Mouse (Mus musculus) kidney, postnatal 10 days (tissue): ENCODE results near the gene Vkorc1l1.
"Not testable (repeated sequence)": the region's sequence is repeated elsewhere in the genome, so short reads cannot be mapped to it uniquely, and the experiment has no call there.

Experiments
- DNase-seq: peaks from one replicate; pipeline ENCODE4 v3.0.0; 2021; ENCODE audit warnings: mixed read lengths

Gene Vkorc1l1

GRCm38 (mm10) chr5:129941495-129942045 is at the start of gene Vkorc1l1:
Vkorc1l1 (plus strand) TSS chr5:129941970.
- peak; percentile 99 for DNase-seq

DNA sequence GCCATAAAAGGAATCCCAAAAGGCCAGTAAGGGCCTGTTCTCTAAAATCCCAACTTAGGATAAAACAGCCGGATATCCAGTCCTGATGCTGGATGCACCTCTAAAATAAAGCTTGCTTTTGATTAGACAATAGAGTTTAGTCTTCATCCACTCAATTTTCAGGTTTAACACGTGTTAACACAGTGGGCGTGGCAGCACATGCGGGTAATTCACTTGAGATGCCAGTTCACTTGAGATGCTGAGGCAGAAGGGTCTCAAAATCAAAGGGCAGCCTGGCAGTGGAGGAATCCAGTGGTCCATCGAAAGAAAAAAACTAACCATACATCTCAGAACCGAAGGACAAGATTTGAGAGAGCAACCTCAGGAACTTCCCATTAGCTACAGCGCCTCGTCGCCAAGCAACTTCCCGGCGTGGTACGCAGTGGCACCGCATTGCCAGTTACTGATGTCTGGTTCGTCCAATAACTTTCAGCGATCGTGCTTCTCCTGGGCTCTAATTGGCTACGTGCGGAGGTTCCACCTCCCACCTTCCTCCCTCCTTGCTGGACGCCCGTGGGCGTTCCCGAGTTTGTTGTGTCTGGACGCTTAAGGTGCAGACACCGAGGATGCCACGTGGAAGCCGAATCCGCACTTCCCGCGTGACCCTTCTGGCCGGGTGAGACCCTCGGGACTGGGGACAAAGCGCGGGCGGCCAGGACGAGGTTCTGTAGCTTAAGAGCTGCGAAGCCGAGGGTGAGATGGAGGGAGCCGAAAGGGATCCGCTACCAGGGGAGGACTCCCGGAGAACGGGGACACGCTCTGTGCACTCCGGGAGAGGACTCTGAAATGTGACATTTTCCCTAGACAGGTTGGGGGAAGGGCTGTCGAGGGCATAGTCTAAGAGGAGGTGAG is 46.3 kb upstream of the Vkorc1l1 start, which contains the start of gene Zbed5:
Gene Zbed5, plus strand, starts transcription at position 526 of the 891 bp plus-strand sequence.
- peak; percentile 91 for DNase-seq

GRCm38 (mm10) chr5:129898449-129898848 is 43.3 kb upstream of the Vkorc1l1 start, which contains the start of gene Phkg1:
Phkg1 (minus strand) TSS chr5:129898549.
- DNase-seq = no peak

- no peak for DNase-seq
These were observed 34.0 kb upstream of the Vkorc1l1 start for GRCm38 (mm10) chr5:129907775-129908174.

- DNase-seq = peak; percentile 97
These were observed 33.4 kb upstream of the Vkorc1l1 start, which contains the start of gene Nupr1l for GRCm38 (mm10) chr5:129908242-129908965. Nupr1l (plus strand) TSS chr5:129908540.

- no peak for DNase-seq
These were observed 32.6 kb upstream of the Vkorc1l1 start for GRCm38 (mm10) chr5:129909147-129909546.

- DNase-seq = no peak
These were observed 32.2 kb upstream of the Vkorc1l1 start for GRCm38 (mm10) chr5:129909591-129909990.

GRCm38 (mm10) chr5:129914024-129914423 is 27.7 kb upstream of the Vkorc1l1 start:
- DNase-seq = peak; percentile 22

GRCm38 (mm10) chr5:129915491-129915890 is 26.3 kb upstream of the Vkorc1l1 start:
- not testable (repeated sequence) for DNase-seq

DNA sequence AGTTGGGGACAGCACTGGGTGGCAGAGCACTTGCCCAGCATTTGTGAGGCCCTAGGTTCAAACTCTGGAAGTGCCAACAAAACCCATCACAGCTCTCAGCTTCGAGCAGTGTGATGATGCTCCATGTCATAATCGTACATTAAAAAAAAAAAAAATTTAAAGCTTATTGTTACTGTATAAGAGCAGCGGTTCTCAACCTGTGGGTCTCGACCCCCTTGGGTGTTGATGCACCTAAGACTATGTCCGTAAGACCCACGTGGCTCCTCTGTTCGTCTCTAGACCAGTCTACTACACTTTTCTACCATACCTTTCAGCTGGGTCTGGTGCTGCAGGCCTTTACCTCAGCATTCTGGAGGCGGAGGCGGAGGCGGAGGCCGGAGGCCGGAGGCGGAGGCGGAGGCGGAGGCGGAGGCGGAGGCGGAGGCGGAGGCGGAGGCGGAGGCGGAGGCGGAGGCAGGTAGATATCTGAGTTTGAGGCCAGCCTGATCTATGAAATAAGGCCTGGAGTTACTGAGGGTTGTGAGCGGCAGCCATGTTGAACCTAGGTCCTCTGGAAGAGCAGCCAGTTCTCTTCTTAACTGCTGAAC is 23.6 kb upstream of the Vkorc1l1 start:
- no peak for DNase-seq

DNA sequence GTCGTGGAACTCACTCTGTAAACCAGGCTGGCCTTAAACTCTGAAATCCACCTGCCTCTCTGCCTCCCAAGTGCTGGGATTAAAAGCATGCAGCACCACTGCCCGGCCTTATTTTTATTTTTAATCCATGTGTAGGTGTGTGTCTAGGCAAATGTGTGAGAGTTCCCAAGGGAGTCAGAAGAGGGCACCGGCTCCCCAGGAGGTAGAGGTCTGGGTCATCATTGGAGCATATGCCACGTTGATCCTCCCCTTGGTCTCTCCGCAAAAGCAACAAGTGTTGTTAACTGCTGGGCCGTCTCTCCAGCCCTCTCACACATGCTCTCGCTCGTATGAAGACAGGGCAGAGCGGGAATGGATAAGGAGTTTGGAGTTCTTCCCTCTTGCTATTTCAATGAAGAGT is 23.0 kb upstream of the Vkorc1l1 start:
- no peak for DNase-seq

- DNase-seq = no peak
These were observed 22.4 kb upstream of the Vkorc1l1 start for GRCm38 (mm10) chr5:129919320-129919719.

- no peak for DNase-seq
These were observed 19.8 kb upstream of the Vkorc1l1 start for GRCm38 (mm10) chr5:129921972-129922371.

DNA sequence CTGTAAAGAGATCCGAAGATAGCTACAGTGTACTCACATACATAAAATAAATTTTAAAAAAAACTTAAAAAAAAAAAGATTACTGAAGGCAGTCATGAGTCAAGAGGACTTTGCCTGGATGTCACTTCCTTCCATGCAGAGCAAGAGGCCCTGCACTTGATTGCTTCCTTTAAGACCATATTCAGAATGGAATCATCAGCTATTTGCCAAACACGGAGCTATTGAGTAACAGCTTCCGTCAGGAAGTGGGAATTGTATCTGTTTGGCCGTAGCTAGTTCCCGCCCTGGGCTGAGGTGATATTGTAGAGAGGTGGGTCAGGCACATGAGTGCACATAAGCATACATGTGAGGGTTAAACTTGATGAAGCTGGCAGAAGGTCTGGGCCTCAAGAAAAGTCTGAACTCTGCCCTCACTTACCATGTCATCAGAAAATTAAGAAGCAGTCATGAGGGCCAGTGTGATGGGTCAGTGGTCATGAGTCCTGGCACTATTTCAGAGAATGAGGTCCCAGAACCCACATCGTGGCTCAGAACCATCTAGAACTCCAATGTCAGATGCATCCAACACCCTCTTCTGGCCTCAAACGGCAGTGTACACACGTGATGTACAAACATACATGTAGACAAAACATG is 16.8 kb upstream of the Vkorc1l1 start:
- peak; percentile 12 for DNase-seq

- no peak for DNase-seq
These were observed 15.8 kb upstream of the Vkorc1l1 start for GRCm38 (mm10) chr5:129925933-129926332.

- peak; percentile 71 for DNase-seq
These were observed 11.6 kb upstream of the Vkorc1l1 start for GRCm38 (mm10) chr5:129929924-129930855.

DNA sequence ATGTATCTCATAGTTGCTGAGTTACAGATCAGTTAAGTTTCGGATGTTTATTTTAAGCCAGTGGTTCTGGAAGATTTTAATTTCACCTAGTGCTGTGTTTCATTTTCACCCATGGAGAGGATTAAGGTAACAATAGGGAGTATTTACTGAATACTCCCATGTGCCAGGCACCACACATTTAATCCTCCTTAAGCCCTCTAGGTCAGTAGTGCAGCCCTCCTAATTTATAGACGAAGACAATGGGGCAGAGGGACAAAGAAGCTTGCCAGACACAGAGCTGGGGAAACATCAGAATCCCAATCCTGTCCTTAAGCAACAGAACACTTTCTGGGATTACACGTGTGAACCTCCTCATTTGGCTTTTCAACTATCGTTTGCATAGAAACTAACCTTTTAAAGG is 4.8 kb upstream of the Vkorc1l1 start:
- DNase-seq = no peak

DNA sequence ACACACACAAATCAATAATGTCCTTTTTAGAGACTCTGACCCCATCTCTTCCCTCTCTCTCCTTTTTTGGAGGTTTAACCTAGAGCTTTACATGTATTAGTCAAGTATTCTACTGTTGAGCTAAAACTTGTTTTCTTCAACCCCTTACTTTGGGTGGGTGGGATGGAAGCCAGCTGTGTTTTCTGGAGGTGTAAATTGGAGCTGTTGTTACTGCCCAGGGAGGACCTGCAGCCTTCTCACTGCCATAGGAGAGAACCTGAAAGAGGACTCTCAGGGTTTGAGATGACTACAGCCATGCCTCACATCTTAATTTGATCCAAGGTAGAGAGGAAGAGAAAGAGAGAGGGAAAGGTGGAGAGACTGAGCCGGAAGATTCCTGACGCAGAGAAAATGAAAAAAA is 1.5 kb upstream of the Vkorc1l1 start:
- no peak for DNase-seq

DNA sequence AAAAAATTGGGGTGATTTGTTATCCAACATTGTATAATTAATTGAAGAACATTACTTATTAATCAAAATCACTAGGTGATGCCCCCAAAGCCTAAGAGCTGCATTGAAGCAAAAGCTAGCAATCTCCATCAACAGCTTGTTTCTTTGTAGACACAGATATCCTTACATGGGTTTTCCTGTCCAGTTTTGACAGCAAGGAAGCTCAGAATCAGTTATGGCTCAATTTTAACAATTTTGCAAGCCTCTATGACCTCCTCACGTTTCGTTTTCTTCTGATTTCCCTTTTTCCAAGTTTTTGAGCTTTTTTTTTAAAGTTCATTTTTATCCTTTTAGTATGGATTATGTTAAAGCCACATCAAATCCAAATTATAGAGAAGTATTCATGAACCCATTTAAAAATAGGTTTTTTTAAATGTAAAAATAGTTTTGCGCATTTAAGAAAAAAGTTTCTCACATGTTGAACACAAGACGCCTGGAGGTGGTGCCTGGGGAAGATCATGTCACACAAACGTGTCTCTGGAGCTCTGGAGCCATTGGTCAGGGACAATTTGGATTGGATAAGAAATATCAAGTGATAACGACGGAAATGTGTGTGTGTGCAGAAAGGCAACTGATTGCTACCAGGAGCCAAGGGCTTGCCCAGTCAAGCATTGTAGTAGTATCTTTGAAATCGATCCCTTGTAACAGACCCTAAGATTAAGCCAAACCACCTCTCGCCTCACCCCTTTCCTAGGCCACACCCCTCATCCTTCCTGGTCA is 855 bp upstream of the Vkorc1l1 start:
- DNase-seq = no peak
